Mouse (Mus musculus) heart, adult 11 months (tissue): ENCODE data around the gene Kcnk4.

Source experiments
- DNase-seq: peaks from one replicate; pipeline ENCODE4 v3.0.0; 2022

Kcnk4 gene

GRCm38 (mm10) chr19:6874257-6874656 lies 60.1 kb downstream of the Kcnk4 start:
- no peak for DNase-seq
